Mouse (Mus musculus) inflammation-experienced regulatory T-cells, adult 16 weeks (primary cell): ENCODE data around the gene Manba. TPM values are rescaled to one million over a fixed set of nuclear protein-coding genes. Genes with fewer than 3 reads are reported as not detected.

Experiments
- polyA plus RNA-seq: library from polyadenylated mRNA; unstranded; fragments of 100-300 nt; shearing (Covaris generic); gene quantifications from one replicate; pipeline ENCODE4 v1.2.1, GENCODE M21; 2017

The Manba gene
- polyA plus RNA-seq = 42.7 TPM

DNA sequence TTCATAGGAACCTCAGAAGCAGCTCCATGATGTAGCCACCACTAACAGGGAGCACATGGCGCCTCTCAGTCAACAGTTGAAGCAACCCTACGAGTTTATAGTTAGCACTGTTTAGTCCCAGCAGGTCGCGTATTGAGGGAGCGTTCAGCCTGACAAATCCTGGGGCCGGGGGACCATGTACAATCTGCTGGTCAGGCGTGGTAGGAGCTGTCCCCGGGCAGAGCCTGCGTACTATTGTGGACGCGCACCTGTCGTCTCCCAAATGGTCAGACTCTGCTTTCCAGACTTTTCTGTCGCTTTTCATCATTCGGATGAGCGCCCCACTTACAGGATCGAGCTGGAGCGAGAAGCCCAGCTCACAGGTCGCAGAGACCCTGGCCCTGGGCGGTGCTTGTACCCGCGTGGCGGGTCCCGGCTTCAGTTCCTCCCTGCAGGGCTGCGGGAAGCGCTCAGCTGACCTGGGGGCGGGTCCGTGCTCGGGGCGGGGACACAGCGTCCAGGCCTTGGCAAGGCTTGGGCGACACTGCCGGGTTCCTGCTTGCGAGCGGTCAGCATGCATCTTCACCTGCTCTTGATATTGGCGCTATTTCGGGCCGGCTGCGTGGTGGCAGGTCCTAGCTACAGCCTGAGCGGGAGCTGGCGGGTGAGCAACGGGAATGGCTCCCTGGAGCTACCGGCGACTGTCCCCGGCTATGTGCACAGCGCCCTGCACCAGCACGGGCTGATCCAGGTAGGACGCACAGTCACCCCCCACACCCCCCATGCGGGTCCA is at the start of gene Manba:
Gene Manba (plus strand): TSS at position 484 of the 772 bp plus-strand sequence.

DNA sequence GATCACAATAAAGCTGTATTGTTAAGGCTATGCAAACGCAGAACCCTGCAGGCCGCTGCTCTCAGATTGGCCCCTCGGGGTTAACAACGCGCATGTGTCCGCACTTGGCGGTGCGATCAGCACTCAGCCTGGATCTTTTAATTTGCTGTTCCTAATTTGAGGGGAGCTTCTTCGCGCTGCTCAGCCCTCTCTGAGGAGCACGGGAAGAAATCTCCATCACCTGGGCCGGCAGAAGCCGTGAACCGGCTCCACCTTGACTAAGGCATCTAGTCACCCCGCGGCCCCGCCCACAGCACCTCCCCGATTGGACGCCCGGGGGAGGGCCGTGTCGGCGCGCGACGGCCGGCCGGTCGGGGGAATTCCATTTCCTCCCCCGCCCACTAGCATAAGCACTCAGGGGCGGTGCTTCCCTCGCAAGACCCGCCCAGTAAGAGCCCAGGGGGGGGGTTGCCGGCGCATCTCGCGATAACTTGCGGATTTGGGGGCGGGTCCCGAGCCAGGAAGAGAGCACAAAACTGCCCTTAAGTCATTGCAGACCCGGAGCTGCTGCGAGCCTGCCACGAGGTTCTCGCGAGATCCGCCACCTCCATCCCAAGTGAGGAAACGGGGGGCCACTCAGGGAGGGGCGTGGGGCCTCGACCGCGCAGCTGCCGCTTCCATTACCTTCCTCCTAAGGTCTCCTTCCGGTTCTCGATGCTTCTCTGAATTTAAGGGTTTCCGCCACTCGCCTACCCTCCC is 47.5 kb upstream of the Manba start, which contains the start of gene Ube2d3:
Gene Ube2d3 (plus strand): TSS at position 392 of the 738 bp plus-strand sequence.

Other genes with a start within 250 kb of the Manba start
- gene Bdh2, start 204.4 kb upstream of the Manba start, polyA plus RNA-seq = not detected
- gene Slc9b2, start 177.9 kb upstream of the Manba start, polyA plus RNA-seq = 14.2 TPM
- 0.71 TPM for gene Slc9b1, start 137.6 kb upstream of the Manba start, polyA plus RNA-seq
- gene Cisd2, start 61.7 kb upstream of the Manba start, polyA plus RNA-seq = 66.7 TPM
- gene Ube2d3, start 47.5 kb upstream of the Manba start, polyA plus RNA-seq = 689 TPM
- 48.7 TPM for gene Nfkb1, start 205.9 kb downstream of the Manba start, polyA plus RNA-seq